Mouse (Mus musculus) forebrain, embryonic 10.5 days (tissue): ENCODE measurements around the gene Fam243. TPM values are rescaled to one million over a fixed set of nuclear protein-coding genes. Genes with fewer than 3 reads are reported as not detected.
A peak's percentile ranks its signal among the peaks of the same experiment; 100 is the strongest.

Source experiments
- DNase-seq: peaks from one replicate; pipeline ENCODE4 v3.0.0-alpha.2; 2017; ENCODE audit warnings: low spot score; ENCODE audit errors: extremely low spot score
- H3K27ac ChIP-seq: fragments of 300-500 bp; sonication (generic); 2 replicates; pipeline ENCODE4 v1.5.1; 2016; ENCODE audit warnings: mild to moderate bottlenecking
- H3K27me3 ChIP-seq: fragments of 300-500 bp; sonication (generic); 2 replicates; pipeline ENCODE4 v1.6.1; 2016; ENCODE audit warnings: mild to moderate bottlenecking; ENCODE audit not compliant: poor library complexity, severe bottlenecking
- H3K36me3 ChIP-seq: fragments of 300-500 bp; sonication (generic); replicated peaks from 2 replicates; pipeline ENCODE4 v1.6.1; 2016; ENCODE audit warnings: mild to moderate bottlenecking, moderate library complexity
- H3K4me1 ChIP-seq: fragments of 300-500 bp; sonication (generic); 2 replicates; pipeline ENCODE4 v1.6.1; 2016
- H3K4me3 ChIP-seq: fragments of 300-500 bp; sonication (generic); 2 replicates; pipeline ENCODE4 v1.5.1; 2016; ENCODE audit warnings: mild to moderate bottlenecking, moderate library complexity
- H3K9me3 ChIP-seq: fragments of 300-500 bp; sonication (generic); 2 replicates; pipeline ENCODE4 v1.6.1; 2016; ENCODE audit warnings: mild to moderate bottlenecking, moderate library complexity
- WGBS: fragments of 180-500 bp; shearing (Covaris S2); methylation state at CpG from one replicate; pipeline ENCODE4 v1.1.7; 2016; 5-methylcytosine and 5-hydroxymethylcytosine counted together
- polyA plus RNA-seq: library from polyadenylated mRNA; unstranded; fragments of >200 nt; fragmentation: Nextera tagmentation; extraction: Ambion mirVana; gene quantifications from 2 replicates; pipeline ENCODE4 v1.2.1, GENCODE M21; 2016

Fam243 gene
- polyA plus RNA-seq, 1 experiment from 2014 or later = not detected

DNA sequence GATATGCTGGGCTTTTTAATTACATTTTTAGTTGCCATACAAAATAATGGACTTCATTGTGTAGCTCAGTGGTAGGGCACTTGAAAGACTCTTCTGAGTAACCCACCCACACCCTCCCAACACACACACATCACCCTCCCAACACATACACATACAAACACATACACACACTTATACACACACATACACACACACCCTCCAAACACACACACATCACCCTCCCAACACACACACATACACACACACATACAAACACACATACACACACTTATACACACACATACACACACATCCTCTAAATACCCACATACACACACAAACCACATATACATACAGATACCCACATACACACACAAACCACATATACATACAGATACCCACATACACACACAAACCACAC is 31.2 kb downstream of the Fam243 start:
- no peaks in the 10 kb centered on the region for H3K36me3 ChIP-seq
- H3K4me3 ChIP-seq = no peak overlapping the region
- peaks cover 21% of the 10 kb centered on the region for H3K4me1 ChIP-seq
- 0 out of 2 replicates have a peak, but pooled peaks cover 3% of the 10 kb centered on the region for H3K27me3 ChIP-seq
- no peak for DNase-seq
- H3K27ac ChIP-seq = no peak overlapping the region
- H3K9me3 ChIP-seq = no peaks in the 10 kb centered on the region

DNA sequence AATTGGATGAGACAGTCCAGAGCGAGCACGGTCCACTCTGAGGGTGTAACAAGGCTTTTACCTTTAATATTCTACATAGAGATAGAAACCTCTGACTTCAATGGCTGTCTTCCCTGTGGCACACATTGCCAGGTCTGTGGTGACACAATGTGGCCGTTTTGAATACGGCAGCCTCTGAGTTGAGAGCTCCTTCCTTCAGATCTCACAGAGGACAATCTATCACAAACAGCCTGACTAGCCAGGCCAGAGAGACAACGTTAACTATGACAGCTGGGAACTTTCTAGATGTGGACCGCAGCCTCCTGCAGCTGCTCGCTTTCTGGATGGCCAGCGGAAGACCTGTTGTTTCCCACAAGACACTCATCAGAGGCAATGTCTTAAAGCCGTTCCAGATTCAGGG is 32.5 kb downstream of the Fam243 start:
- 89% methylated on average over 9 of the region's 9 CpGs for WGBS
- no peak for DNase-seq

DNA sequence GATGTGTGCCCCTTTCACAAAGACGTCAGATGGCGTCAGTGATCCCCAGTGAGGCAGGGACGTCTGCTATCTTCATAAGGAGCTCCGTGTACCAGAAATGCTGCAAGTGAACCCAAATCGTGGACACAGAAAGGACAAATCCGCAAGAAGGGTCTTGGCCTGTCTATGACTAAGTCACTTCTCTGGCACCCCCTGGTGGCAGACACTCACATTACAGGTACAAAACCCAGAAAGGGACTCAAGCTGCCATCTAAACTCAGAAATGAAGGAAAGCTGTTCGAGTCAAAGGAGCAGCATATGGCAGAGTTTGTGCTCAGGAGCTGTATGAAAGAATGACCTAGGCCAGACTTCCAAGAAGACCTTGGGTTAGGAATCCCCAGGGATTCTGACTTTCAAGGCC is 34.6 kb downstream of the Fam243 start:
- H3K4me3 ChIP-seq = no peak overlapping the region
- H3K36me3 ChIP-seq = no peaks in the 10 kb centered on the region
- H3K27ac ChIP-seq = no peak overlapping the region
- no peaks in the 10 kb centered on the region for H3K9me3 ChIP-seq
- H3K4me1 ChIP-seq = peaks cover 11% of the 10 kb centered on the region; the same call in 1 of the 2 replicates
- DNase-seq = peak; percentile 88
- H3K27me3 ChIP-seq = peaks cover 11% of the 10 kb centered on the region; the same call in 1 of the 2 replicates
- WGBS = 16% methylated on average over 7 of the region's 7 CpGs

More for the DNA sequence above, 32.5 kb downstream of the Fam243 start:
- H3K36me3 ChIP-seq = no peaks in the 10 kb centered on the region
- H3K4me3 ChIP-seq = no peak overlapping the region
- H3K27me3 ChIP-seq = peaks cover 11% of the 10 kb centered on the region; the same call in 1 of the 2 replicates
- H3K27ac ChIP-seq = no peak overlapping the region
- peaks cover 13% of the 10 kb centered on the region for H3K4me1 ChIP-seq
- H3K9me3 ChIP-seq = no peaks in the 10 kb centered on the region

DNA sequence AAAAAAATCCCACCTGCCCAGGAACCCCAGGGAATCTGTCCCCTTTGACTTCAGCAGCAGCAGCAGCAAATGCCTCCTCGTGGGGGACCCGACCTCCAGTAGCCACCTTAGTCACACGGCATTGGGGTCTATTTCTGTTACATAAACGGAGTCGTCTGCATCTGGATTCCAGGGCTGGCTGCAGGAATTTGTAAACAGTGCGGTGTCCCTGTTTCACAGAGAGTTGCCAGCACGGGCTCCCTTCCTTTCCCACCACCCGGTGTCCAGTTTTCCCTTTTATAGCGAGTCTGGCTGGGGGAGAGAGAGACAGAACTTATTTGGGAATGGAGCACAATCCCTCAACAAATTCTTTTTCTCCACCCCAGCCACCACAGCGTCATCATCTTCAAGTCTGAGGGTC is 36.2 kb downstream of the Fam243 start:
- 72% methylated on average over 10 of the region's 10 CpGs for WGBS
- Histone ChIP-seq H3K27ac (no peak overlapping the region), H3K4me1 (peaks cover 11% of the 10 kb centered on the region; the same call in 1 of the 2 replicates), H3K36me3 (no peaks in the 10 kb centered on the region), H3K9me3 (no peaks in the 10 kb centered on the region), H3K27me3 (peaks cover 11% of the 10 kb centered on the region; the same call in 1 of the 2 replicates), H3K4me3 (no peak overlapping the region)
- DNase-seq = no peak

DNA sequence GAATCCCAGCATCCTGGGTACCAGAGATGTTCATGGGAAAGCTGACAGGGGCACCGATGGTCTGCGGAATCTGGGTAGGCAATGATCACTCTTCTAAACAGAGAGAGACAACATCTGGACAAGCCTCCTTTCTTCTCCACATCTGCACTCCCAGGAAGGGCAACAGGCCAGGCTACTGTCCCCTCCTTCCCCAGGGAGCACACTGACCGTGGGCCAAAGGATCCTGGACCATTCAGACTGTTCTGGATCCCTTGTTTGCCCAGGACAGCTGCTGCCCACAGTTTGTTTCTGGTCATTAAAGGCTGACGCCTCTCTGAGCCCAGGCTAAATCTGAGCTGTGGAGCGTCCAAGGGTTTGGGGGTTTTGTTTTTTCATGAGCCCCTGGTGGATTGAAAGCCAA is 38.6 kb downstream of the Fam243 start:
- H3K9me3 ChIP-seq = no peaks in the 10 kb centered on the region
- H3K27me3 ChIP-seq = peaks cover 11% of the 10 kb centered on the region; the same call in 1 of the 2 replicates
- H3K4me1 ChIP-seq = peaks cover 11% of the 10 kb centered on the region; the same call in 1 of the 2 replicates
- no peak overlapping the region for H3K27ac ChIP-seq
- DNase-seq = no peak
- no peaks in the 10 kb centered on the region for H3K36me3 ChIP-seq
- 78% methylated on average over 5 of the region's 5 CpGs for WGBS
- no peak overlapping the region for H3K4me3 ChIP-seq

DNA sequence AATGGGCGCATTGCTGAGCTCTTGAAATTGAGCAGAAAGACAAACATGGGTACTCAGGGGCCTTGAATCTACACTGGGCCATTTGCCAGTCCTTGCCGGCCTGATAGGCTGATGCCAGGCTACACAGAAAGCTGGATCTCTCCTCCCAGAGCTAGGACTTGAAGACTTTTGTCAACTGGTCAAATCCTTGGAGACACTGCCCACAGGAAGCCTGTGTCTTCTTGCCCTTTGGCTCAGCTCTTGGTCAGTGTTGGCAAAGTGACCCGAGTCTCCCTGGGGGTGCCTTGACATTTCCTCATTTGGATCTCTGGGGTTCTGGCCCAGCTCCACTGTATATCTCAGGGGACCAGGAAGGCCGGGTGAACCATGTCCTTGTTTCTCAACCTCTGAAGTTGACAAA is 45.7 kb downstream of the Fam243 start:
- WGBS = 87% methylated on average over 4 of the region's 4 CpGs
- H3K4me3 ChIP-seq = no peak overlapping the region
- DNase-seq = no peak

DNA sequence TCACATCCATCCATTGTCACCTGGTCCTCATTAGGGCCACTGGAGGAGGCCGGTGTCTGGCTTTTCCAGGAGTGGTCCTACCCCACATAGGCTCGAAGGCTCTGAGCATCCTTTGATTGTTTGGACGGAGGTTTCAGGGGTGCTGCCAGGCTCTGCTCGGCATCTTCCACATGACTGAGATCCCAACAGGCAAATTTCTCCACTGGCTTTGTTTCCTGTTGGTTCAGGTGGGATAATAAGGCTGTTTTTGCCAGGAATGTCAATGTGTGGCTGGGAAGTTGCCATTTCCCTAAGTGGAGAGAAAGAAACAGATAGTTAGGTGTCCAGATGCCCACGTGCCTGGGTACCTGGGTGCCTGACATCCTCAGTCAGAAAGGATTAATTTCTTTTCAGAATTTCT is 46.7 kb downstream of the Fam243 start:
- no peak overlapping the region for H3K4me3 ChIP-seq
- WGBS = 90% methylated on average over 5 of the region's 5 CpGs

More for the DNA sequence above, 45.7 kb downstream of the Fam243 start:
- H3K27me3 ChIP-seq = no peaks in the 10 kb centered on the region
- H3K9me3 ChIP-seq = no peaks in the 10 kb centered on the region
- no peaks in the 10 kb centered on the region for H3K4me1 ChIP-seq
- no peak overlapping the region for H3K27ac ChIP-seq
- no peaks in the 10 kb centered on the region for H3K36me3 ChIP-seq

More for the DNA sequence above, 46.7 kb downstream of the Fam243 start:
- H3K9me3 ChIP-seq = no peaks in the 10 kb centered on the region
- H3K27ac ChIP-seq = no peak overlapping the region
- no peaks in the 10 kb centered on the region for H3K27me3 ChIP-seq
- no peaks in the 10 kb centered on the region for H3K36me3 ChIP-seq
- no peaks in the 10 kb centered on the region for H3K4me1 ChIP-seq
- DNase-seq = no peak

Other genes with a start within 250 kb of the Fam243 start
- 0.16 and 0.18 TPM in 2 replicates for gene Kcne2, start 29.1 kb downstream of the Fam243 start, polyA plus RNA-seq
- gene Smim11, start 20.2 kb downstream of the Fam243 start, polyA plus RNA-seq = 120 and 125 TPM in 2 replicates
- 0.12 and 0.41 TPM in 2 replicates for gene Kcne1, start 38.0 kb upstream of the Fam243 start, polyA plus RNA-seq
- 34.4 and 34.7 TPM in 2 replicates for gene Rcan1, start 149.4 kb upstream of the Fam243 start, polyA plus RNA-seq
- gene Clic6, start 164.3 kb upstream of the Fam243 start, polyA plus RNA-seq = 4.8 and 5.2 TPM in 2 replicates